Mouse (Mus musculus) fat pad, adult 2 months (tissue): ENCODE data around the gene Aftph.

Source experiments
- DNase-seq: peaks from one replicate; pipeline ENCODE4 v3.0.0-alpha.2; 2011; ENCODE audit warnings: low read depth, low spot score; ENCODE audit errors: extremely low read depth

The Aftph gene

DNA sequence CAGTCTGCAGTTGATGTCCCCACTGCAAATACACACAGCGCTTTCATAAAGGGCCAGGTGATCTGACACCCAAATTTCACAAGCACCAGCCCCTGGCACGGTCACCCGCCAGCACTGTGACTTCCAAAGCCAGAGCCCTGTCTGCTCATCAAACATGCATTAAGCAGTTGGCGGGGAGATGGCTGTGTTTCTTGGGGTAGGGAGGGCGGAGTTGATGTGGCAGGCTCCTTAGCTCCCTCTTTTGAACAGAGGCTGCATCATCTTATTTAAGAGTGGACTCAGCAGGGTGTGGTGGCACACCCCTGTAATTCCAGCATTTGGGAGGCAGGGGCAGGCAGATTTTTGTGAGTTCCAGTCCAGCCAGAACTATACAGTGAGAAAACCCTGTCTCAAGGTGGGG, 91.9 kb downstream of the Aftph start:
- DNase-seq = peak; percentile 81

DNA sequence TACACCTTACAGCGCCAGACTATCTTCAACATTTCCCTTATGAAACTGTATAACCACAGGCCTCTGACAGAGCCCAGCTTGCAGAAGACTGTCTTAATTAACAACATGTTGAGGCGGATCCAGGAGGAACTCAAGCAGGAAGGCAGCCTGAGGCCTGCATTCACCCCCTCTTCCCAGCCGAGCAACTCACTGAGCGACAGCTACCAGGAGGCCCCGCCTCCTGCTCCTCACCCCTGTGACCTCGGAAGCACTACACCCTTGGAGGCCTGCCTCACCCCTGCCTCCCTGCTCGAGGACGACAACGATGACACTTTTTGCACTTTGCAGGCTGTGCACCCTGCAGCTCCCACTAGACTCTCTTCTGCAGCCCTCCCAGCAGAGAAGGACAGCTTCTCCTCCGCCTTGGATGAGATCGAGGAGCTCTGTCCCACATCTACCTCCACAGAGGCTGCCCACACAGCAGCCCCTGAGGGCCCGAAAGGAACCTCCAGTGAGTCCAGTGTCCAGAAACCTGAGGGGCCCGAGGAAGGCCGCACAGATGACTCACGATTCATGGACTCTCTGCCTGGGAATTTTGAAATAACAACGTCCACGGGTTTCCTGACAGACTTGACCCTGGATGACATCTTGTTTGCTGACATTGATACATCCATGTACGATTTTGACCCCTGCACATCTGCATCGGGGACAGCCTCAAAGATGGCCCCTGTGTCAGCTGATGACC, 93.3 kb downstream of the Aftph start:
- DNase-seq = no peak

DNA sequence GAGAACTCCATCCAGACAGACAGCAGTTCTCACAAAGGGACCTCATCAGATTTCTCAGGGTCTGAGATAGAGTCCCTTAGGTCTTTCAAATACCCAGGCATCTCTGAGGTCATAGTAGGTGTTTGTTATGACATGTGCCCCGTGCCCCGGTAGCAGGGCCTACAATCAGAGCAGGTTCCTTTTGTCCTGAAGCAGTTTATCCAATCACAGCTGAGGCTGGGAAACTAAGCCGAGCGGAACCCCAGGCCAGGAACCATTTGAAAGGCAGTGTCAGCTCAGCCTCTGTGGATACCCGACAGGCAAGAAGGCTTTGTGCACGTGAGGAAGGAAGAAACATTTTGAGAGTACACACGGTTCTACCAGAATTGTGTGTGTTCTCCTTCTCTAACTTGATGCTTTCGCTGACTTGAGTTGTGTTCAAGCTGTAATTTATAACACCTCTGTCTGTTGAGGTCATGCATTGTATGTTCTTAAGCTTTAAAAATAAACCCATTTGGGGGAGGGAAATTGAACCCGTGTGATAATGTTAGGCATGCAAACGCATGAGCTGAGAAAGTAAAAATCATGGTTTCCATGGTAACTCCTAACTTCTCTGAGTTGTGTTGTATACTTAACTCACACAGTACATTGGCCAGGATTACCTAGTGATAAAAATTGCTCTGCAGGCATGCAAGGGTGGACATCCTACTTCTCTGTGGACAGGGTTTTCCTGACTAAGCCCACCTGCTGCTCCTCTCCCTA, 94.2 kb downstream of the Aftph start:
- DNase-seq = no peak

DNA sequence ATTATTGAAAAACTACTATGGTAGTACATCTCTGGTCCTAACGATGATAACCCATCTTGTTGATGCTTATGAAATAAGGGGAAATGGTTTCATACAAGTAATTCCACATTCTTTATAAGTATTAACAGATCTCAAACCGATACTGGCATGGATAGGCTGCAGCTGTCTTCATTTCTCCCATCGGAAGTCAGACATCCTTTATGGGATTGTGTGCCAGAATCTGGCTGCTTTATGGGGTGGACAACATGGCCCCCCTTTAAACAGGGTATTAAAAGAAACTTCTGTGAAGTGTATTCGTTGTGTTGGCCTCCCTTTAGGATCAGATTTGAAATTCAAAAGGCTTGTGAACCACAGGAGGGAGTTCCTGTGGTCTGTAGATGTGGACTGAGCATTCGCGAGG, 95.2 kb downstream of the Aftph start:
- no peak for DNase-seq

DNA sequence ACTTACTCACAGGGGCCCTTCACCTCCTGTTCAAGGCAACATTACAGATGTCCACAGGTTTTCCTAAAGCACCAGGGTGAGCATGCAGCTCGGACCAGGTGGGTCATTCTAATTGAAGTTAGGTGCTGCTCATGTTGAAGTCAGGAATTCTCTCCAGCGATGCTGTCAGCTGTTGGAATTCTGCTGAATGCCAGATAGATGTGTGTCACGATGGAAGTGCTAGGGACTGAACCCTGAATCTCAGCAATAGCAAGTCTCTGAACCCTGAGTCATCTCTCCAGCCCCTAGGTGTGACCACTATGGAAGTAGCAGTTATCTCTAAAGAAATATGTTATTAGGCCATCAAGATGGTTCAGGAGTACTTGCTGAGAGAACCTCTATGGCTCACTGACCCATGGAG, 95.9 kb downstream of the Aftph start:
- no peak for DNase-seq

DNA sequence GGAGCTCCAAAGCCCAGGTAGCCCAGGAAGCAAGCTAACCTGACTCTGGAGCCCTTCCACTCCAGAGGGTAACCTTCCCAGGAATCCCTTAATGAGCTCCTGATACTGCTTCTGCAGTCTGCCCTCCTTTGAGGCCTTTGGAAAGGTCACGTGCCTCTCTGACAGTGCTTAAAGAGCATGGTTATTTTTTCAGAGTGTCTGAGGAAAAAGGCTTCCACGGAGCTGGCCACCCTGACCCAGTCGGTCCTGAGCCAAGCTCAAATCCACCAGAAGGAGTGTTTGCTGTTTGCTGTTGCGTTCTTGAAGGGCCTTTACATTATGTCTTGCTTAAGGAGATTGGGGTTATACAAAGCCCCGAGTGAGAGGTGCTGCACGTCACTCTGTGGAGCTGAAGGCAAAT, 96.5 kb downstream of the Aftph start:
- no peak for DNase-seq

DNA sequence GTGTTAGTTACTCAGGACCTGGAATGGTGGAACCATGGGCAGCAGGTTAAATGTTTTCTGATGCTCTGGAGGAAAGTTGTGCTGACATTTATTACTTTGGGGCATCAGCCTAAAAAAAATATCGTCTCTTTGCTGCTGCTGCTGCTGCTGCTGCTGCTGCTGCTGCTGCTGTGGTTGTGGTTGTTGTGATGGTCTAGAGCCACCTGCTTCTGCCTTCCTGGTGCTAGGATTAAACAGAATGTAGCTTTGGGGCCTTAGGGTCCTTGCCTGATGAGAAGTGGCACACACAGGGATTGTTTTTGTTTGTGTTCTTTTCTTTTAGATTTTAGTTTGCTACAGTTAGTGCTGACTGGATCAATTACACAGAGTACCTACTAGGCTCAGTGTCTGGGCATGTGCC, 97.2 kb downstream of the Aftph start:
- no peak for DNase-seq

DNA sequence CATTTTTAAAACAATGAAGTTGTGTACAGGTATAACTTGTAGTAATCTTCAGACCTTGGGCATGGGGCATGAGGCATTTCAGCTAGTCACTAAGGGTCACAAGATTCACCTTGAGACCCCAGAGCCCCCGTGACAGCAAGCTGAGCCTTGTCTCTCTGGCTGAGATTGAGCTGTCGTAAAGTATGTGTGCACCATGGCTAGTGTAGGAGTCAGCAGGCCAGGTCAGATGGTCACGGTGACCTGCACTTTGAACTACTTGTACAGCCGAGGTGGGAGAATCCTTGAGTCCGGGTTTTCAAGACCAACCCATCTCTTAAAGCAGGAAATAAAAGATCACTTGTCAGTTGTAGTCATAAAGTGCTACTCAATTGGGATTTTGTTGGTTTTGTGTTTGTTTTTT, 98.2 kb downstream of the Aftph start:
- no peak for DNase-seq

DNA sequence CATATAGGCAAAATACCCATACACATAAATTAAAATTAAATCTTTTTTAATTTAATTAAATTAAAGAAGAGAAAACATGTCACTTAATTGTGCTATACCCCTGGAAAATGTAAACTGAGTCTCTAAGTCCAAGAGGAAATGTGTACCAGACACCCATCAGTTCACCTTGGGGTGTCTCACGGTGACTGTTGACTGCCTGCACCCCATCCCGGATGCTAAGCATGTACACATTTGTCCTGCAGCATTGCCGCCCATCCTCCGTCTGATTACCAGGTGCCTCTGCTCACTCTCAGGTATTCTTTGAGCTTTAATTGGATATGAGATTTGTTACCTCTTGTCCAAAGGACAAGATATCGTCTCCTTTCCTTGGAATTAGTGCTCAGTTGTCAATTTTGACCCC, 99.1 kb downstream of the Aftph start:
- DNase-seq = no peak

DNA sequence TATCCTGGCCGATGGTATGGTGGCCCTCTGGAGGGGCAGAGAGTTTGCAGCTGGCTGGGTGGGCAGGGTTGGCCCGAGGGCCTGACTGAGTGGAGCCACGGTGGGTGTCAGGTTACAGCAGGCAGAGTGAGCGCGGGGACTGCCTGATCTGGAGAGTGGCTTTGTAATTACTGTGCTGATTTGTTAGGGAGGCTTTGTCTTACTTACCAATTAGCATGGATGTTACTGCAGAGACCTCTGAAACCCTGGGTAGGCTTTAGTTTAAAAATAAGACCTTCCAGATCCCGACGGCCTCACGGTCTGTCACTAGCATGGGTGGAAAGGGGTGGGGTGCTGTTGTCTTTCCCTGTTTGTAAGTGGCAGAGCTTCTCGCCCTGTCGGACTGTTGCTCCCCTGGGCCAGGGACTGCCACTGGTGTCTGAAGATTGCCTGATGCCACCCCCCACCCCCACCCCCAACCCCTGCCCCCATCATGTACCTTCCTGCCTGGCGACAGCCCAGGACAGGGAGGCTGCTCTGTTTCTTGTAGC, 101.4 kb downstream of the Aftph start:
- no peak for DNase-seq

DNA sequence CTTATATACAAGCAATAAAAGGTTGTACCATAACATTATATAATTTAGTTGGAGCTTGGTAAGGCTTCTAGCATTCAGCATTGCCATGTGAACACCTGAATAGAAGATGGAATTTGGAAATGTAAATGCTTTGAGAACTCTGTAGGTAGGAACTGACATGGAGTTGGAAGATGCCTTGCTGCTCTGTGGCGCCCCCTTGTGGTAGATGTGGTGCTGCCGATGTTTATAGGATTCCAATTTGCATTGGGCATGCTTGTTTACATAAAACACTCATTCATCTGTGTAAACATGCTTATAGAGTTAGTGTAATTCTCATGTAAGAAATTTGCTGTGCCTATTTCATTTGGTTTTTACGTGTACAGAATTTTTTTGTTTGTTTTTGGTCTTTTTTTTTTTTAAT, 102.5 kb downstream of the Aftph start:
- no peak for DNase-seq

DNA sequence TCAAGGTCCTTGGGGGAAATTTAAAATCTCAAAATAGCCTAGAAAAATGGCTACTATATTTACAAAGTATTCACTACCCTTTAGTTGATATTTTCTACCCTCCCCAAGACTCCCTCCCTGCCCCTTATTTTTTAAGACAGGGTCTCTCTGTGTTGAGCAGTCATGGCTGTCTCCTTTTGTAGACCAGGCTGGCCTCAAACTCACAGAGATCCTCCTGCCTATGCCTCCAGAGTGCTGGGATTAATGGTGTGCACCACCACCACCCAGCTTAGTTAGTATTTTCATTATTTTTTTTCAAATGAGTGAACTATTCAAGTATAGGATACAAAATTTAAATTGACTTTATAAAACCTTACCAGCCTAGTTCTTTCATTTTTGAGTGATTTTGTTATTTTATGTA, 104.3 kb downstream of the Aftph start:
- DNase-seq = no peak

DNA sequence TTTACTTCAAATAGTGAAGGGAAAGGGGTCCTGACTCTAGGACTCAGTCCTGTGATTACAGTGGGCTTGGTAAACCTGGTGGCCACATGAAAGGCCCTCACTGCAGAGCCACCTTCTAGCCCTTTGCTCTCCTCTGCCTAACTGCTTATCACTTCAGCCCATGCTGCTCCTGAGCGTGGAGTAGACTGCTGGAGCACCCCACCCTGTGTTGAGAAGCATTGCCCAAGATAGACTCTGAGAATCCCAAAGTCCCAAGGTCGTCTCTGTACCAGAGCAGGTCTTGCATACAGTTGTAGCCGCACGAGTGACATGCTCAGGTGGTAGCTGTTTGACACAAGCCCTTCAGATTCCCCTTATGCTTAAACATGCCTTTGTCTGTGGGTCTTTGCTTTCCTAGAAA, 105.3 kb downstream of the Aftph start:
- no peak for DNase-seq

DNA sequence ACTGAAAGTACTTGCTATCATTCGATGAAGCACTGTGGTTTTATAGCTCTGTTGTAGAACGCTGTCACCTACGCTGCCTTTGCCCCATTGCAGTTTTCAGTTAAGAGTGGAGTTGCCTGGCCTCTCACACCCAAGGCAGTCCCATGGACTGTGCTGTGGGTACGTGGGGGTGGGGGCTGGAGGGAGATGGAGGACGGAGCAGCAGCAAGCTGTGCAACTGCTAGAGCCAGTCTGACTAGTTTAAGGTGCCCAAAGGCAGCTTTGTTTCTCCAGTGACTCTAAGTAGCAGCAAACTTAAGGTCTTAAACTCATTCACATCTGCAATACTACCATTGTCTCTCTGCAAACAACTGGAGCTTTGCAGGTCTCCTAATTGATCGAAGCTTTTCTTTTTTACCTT, 105.7 kb downstream of the Aftph start:
- peak; percentile 92 for DNase-seq
